Mouse (Mus musculus) layer of hippocampus, postnatal 25 days (tissue): ENCODE measurements at regions not wholly inside any gene's neighbourhood (a gene's known extent, or its start where the extent isn't known, plus 50 kb on each side); places are given as distances from the start of the nearest gene placed in this dataset.

Experiments used
- DNase-seq, 2 experiments: peaks; one replicate each; pipeline ENCODE4 v3.0.0; 2022; ENCODE audit warnings: mixed read lengths in 2 of 2, low spot score in 1 of 2; ENCODE audit errors: extremely low spot score in 1 of 2

DNA sequence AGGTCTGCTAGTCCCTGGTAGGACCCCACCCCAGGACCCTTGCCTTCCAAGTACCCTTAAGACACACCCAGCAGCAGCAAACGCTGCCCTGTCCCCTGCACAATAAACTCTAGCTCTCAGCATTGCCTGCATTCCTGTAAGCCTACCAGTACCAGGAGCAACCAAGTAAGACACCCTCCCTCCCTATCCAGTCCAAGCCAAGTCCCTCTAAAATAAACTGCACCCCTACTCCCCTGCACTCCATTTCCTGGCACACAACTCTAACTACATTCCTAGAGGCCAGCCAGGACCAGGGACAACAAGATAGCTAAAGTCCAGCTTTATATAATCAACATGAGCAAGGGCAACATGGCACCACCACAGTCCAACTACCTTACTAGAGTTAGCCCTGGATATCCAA lies 103.5 kb downstream of the Ids start:
- no peak for DNase-seq

DNA sequence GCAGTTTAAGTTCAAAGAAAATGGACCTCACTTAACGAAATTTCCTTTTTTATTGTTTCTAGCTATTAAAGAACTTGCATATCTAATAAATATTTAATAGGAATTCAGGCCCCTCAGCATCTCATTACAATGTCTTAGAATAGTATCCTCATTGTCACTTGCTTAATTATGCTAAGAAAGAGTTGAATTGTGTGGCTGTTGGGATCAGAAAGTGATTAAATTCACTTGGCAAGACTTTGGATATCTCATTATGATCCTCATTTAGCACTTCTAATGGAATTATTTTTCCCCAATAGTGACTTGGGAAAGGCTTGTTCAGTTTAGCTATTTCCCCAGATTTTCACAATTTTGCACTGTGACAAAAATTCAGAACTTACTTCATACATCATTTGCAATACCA lies 148.9 kb downstream of the Ids start:
- DNase-seq = no peak

DNA sequence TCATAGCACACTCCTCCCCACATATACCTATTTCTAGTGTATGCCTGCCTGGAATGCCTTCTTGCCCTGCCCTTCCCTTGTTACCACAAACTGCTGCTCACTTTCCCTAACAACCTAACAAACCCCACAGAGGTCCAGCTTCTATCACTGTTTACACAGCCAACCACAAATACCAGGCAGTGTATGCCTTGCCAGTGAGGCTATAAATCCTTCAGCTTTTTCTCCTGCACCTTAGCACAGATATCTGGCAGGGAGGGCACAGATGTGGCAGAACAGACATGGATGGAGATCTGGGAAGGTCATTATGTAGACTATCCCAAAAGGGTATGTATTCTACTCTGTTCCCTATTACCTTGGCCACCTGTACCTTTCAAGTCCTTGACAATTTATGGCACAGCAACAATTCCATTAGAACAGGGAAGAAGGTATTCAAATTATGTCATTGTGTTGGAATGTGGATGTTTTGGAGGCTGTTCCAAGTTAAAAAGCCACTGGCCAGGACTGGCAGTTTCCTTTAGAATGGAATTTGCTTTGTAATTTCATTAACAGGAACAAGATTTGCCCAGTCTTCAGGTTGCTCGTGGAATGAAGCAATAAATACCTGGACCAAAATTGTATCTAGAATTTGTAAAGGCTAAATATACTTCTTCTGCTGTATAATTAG lies 180.3 kb downstream of the Ids start:
- no peak for DNase-seq

DNA sequence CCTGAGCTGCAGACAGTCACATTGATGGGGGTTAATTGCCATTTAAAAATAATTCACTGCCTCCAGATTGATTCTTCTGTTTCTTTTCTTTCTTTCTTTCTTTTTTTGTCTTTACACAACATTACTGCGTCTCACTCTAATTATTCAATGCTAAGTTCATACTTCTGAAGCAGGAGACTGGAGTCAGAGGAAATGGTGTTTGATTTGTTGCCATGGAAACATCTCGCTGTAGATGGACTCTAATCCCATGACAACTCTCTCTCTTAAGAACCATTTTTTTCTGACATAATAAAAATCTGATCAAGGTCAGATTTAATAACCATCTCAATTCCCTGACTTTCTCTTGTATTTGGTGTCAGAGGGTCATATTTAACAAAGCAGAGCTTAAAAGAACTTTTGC lies 195.1 kb downstream of the Ids start:
- no peak for DNase-seq

DNA sequence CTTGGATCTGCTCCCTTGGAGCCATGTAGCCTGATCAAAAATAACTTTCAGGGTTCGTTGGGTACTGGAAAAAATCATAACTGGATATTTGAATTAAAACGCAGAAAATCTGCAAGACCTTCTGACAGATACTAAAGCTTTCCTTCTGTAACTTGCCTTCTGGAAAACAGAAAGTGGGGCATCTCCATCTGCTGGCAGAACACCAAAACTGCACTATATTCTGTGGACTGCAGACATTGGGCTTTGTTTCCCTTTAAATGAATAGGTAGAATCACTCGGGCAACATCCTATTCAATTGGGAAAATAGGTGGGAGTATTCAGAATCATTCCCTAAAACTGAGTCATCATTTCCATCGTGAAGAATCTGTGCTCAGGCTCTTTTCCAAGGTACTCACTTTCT lies 203.9 kb downstream of the Ids start:
- peak in 1 of 2 experiments; percentile 8 for DNase-seq
